Mouse (Mus musculus): Measurements from ENCODE around the gene Slc22a26. TPM values are rescaled to one million over a fixed set of nuclear protein-coding genes. Genes with fewer than 3 reads are reported as not detected.
"Not testable (repeated sequence)": the region's sequence is repeated elsewhere in the genome, so short reads cannot be mapped to it uniquely, and the experiment has no call there.

Slc22a26 gene
- polyA plus RNA-seq (2015; fragmentation: Nextera tagmentation; extraction: Ambion mirVana): not detected in 2 replicates

DNA sequence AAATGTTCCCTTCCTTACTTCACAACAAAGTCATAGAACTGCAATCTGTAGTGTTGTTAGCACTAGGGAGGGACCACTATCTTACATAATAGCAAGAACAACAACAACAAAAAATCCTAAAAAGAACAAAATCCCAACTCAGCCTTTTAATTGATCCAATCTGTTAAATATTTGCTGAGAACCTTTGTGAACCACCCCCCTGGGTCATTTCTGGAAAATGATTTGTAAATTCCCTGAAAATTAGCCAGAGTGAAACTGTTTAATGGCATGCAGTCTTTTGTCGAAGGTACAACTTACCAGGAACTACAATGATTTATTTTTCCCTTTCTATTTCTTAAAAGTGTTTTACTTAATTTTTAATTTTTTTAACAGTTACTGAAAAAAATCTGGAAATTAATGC lies at the start of gene Slc22a26:
Gene Slc22a26, minus strand, starts transcription at position 97 of the 400 bp plus-strand sequence.
- no peaks in the 10 kb centered on the region for H3K4me1 ChIP-seq
- ATAC-seq (replicated peaks): no peak
- H3K9me3 ChIP-seq: 0 out of 2 replicates have a peak, but pooled peaks cover 5% of the 10 kb centered on the region
- 73% methylated on average over 1 of the region's 1 CpGs for WGBS
- no peaks in the 10 kb centered on the region for H3K27me3 ChIP-seq (replicated peaks)
- no peak within 1 kb of the TSS for H3K4me3 ChIP-seq
- no peak within 1 kb of the TSS for H3K4me2 ChIP-seq
- no peak within 1 kb of the TSS for H3K9ac ChIP-seq
- H3K36me3 ChIP-seq (replicated peaks): no peaks in the 10 kb centered on the region
- H3K27ac ChIP-seq: no peak within 1 kb of the TSS

GRCm38 (mm10) chr19:7829851-7830250 lies 27.4 kb upstream of the Slc22a26 start:
- H3K9ac ChIP-seq: no peak overlapping the region
- no peaks in the 10 kb centered on the region for H3K4me1 ChIP-seq
- WGBS: 62% methylated on average over 2 of the region's 2 CpGs
- H3K36me3 ChIP-seq (replicated peaks): no peaks in the 10 kb centered on the region
- peaks cover 7% of the 10 kb centered on the region; the same call in 1 of the 2 replicates for H3K9me3 ChIP-seq
- no peak for ATAC-seq (replicated peaks)
- H3K27ac ChIP-seq: no peak overlapping the region
- H3K4me2 ChIP-seq: no peak overlapping the region
- no peaks in the 10 kb centered on the region for H3K27me3 ChIP-seq (replicated peaks)
- H3K4me3 ChIP-seq: no peak overlapping the region

GRCm38 (mm10) chr19:7790571-7790970 lies 11.9 kb downstream of the Slc22a26 start:
- no peaks in the 10 kb centered on the region; the same call in 1 of the 2 replicates for H3K9me3 ChIP-seq
- no peaks in the 10 kb centered on the region for H3K4me1 ChIP-seq
- 90% methylated on average over 1 of the region's 1 CpGs for WGBS
- no peaks in the 10 kb centered on the region for H3K27me3 ChIP-seq (replicated peaks)
- no peak overlapping the region for H3K9ac ChIP-seq
- ATAC-seq (replicated peaks): no peak
- no peak overlapping the region for H3K27ac ChIP-seq
- no peak overlapping the region for H3K4me2 ChIP-seq
- no peak overlapping the region for H3K4me3 ChIP-seq
- H3K36me3 ChIP-seq (replicated peaks): no peaks in the 10 kb centered on the region

GRCm38 (mm10) chr19:7775306-7775705 lies 27.2 kb downstream of the Slc22a26 start:
- no peak overlapping the region for H3K9ac ChIP-seq
- WGBS: 74% methylated on average over 4 of the region's 4 CpGs
- no peaks in the 10 kb centered on the region for H3K27me3 ChIP-seq (replicated peaks)
- no peaks in the 10 kb centered on the region for H3K4me1 ChIP-seq
- H3K36me3 ChIP-seq (replicated peaks): no peaks in the 10 kb centered on the region
- no peak overlapping the region for H3K27ac ChIP-seq
- H3K4me2 ChIP-seq: no peak overlapping the region
- H3K9me3 ChIP-seq: no peaks in the 10 kb centered on the region
- no peak for ATAC-seq (replicated peaks)
- no peak overlapping the region for H3K4me3 ChIP-seq

- WGBS: 85% methylated on average over 2 of the region's 2 CpGs
- no peak overlapping the region for H3K4me2 ChIP-seq
- no peak for ATAC-seq (replicated peaks)
Measured at GRCm38 (mm10) chr19:7766124-7766523, 36.3 kb downstream of the Slc22a26 start.

GRCm38 (mm10) chr19:7765599-7765998 lies 36.9 kb downstream of the Slc22a26 start:
- no peak overlapping the region for H3K27ac ChIP-seq
- 87% methylated on average over 3 of the region's 3 CpGs for whole genome bisulfite sequencing
- ATAC-seq (replicated peaks): no peak
- no peaks in the 10 kb centered on the region for H3K36me3 ChIP-seq (replicated peaks)
- no peaks in the 10 kb centered on the region for H3K27me3 ChIP-seq (replicated peaks)
- no peak overlapping the region for H3K4me3 ChIP-seq
- H3K9ac ChIP-seq: no peak overlapping the region
- no peak overlapping the region for H3K4me2 ChIP-seq
- H3K4me1 ChIP-seq: no peaks in the 10 kb centered on the region
- no peaks in the 10 kb centered on the region for H3K9me3 ChIP-seq

More at GRCm38 (mm10) chr19:7766124-7766523, 36.3 kb downstream of the Slc22a26 start:
- Histone ChIP-seq H3K4me3 (no peak overlapping the region), H3K36me3 (replicated peaks) (no peaks in the 10 kb centered on the region), H3K4me1 (no peaks in the 10 kb centered on the region), H3K9ac (no peak overlapping the region), H3K27me3 (replicated peaks) (no peaks in the 10 kb centered on the region), H3K9me3 (no peaks in the 10 kb centered on the region), H3K27ac (no peak overlapping the region)

GRCm38 (mm10) chr19:7753371-7753770 lies 49.1 kb downstream of the Slc22a26 start:
- 75% methylated on average over 13 of the region's 13 CpGs for WGBS

More at GRCm38 (mm10) chr19:7753371-7753770, 49.1 kb downstream of the Slc22a26 start:
- H3K27ac ChIP-seq; H3K9ac ChIP-seq; H3K4me3 ChIP-seq; H3K4me1 ChIP-seq; ATAC-seq (replicated peaks); H3K9me3 ChIP-seq; H3K36me3 ChIP-seq (replicated peaks); H3K4me2 ChIP-seq; H3K27me3 ChIP-seq (replicated peaks): not testable (repeated sequence)

Other genes with a start within 250 kb of the Slc22a26 start
- gene Pla2g16, start 245.2 kb downstream of the Slc22a26 start, polyA plus RNA-seq (2015; fragmentation: Nextera tagmentation; extraction: Ambion mirVana): 3.0 TPM in 2 replicates
- gene Lgals12, start 195.5 kb downstream of the Slc22a26 start, polyA plus RNA-seq (2015; fragmentation: Nextera tagmentation; extraction: Ambion mirVana): 0.29 and 0.34 TPM in 2 replicates
- gene Hrasls5, start 190.1 kb downstream of the Slc22a26 start, polyA plus RNA-seq (2015; fragmentation: Nextera tagmentation; extraction: Ambion mirVana): not detected in 2 replicates
- 0.09 TPM in 1 of 2 replicates, not detected in the other for gene Slc22a19, start 91.4 kb downstream of the Slc22a26 start, polyA plus RNA-seq (2015; fragmentation: Nextera tagmentation; extraction: Ambion mirVana)
- gene Slc22a27, start 163.4 kb upstream of the Slc22a26 start, polyA plus RNA-seq (2015; fragmentation: Nextera tagmentation; extraction: Ambion mirVana): not detected in 2 replicates

Data from midbrain, embryonic 15.5 days (tissue).